Mouse (Mus musculus) E14TG2a.4 (cell line): ENCODE measurements around the gene Tiam2.

Experiments used
- CTCF ChIP-seq: conservative IDR thresholded peaks from 2 replicates; pipeline ENCODE4 v1.5.1; 2014; ENCODE audit warnings: low read length
- NANOG ChIP-seq: IDR thresholded peaks from 2 replicates; pipeline ENCODE4 v1.6.1; 2014; ENCODE audit warnings: borderline replicate concordance, low read length, mixed read lengths
- POU5F1 ChIP-seq: IDR thresholded peaks from 2 replicates; pipeline ENCODE4 v1.6.1; 2014; ENCODE audit warnings: low read length, borderline replicate concordance

- TF ChIP-seq CTCF (no peak), POU5F1 (no peak), NANOG (no peak)
These were observed 40.4 kb downstream of the Tiam2 start for GRCm38 (mm10) chr17:3366741-3367140.
